Mouse (Mus musculus): ENCODE data around the gene Fam193b.

The Fam193b gene

DNA sequence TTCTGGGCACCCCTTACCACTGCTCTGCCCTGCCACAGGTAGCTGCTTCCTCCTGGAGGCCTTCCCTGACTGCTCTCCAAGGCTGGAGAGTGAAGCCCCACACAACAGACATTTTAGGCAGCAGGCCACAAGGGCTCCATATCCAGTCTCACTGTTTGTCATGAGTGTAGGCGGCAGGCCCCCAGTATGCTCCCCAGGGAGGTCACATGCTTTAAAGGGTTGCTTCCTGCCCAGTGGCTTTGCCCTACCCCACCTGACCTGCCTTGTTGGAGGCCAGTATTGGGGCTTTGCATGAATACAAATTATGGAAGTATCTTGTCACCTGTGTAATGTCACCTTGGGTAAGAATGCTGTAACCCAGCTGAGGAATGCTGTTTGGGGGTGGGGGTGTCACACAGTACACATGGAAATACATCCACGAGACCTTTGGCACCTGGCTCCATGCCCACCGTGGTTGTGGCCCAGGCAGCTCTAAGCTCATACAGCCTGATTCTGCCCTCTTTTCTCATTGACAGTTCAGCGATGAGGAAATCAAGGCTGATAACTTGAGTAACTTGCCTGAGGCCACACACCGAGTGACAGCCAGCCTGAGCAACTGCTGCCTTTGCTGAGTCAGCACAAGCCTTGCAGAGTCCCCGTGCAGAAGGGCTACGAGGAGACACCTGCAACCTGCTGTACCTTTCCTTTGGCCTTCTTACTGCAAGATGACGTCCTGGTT lies 41.6 kb downstream of the Fam193b start, which contains the start of gene Dok3:
TSS of gene Dok3 (minus strand) at position 99 of the 718 bp plus-strand sequence.
- DNase-seq (ENCODE audit: extremely low read depth, low read depth, low spot score): no peak

- no peak for DNase-seq (ENCODE audit: extremely low read depth, low read depth, low spot score)
Measured at GRCm38 (mm10) chr13:55527834-55528772, 42.8 kb downstream of the Fam193b start.

- DNase-seq (ENCODE audit: extremely low read depth, low read depth, low spot score): no peak
Measured at GRCm38 (mm10) chr13:55527212-55527611, 43.7 kb downstream of the Fam193b start.

DNA sequence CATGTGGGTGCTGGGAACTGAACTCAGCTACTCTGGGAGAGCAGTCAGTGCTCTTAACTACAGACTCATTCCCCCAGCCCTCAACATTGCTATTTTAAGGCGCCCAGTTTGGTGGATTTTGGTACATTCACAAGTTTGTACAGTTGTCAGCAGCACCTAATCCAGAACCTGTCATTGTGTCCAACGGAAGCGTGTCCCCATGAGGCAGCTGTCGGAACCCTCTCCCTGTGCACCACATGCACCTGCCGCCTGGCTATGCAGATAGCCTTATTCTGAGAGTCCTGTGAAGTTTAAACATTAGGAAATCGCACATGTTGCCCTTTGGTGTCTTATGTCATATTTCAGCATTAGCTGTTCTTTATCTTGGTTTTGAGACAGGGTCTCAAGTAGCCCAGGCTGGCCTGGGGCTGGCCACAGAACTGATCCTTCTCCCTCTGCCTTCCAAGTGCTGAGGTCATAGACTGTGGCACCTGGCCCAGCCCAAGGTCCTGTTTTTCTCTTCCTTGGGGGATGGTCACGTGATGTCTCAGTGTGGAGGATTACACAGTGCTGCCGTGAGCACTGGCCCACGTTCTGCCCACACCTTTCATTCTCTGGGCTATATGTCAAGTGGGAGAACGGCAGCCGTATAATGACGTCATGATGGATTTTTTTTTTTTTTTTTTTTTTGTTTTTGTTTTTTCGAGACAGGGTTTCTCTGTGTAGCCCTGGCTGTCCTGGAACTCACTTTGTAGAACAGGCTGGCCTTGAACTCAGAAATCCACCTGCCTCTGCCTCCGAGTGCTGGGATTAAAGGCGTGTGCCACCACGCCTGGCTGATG lies 45.0 kb downstream of the Fam193b start:
- DNase-seq (ENCODE audit: extremely low read depth, low read depth, low spot score): peak; percentile 40

DNA sequence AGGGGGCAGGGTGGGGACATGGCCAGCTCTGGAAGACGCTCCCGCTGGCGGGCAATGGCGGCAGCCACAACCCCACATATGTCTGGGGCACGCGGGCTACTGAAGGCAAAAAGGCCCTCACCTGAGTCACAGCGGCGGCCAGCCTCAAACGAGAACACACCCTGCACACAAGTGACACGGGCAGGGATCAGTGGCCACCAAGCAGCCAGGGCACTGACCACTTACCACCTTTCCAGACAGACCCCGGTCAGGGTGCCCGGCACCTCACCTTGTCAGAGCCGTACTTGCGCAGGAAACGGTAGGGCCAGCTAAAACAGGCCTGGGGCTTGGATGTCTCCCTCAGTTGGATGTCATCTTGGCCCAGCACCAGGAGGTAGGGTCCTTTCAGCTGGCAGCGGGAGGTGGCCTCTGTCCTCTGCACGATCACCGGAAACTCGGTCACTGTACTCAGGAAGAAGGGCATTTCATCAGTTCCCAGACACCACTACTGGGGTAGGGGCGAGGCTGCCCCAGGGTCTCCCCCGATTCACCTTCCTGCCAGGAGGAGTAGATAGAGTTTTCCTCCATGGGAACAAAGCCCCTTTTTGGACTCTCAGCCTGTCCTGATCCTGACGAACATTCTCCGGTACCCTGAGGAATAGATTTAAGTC lies 46.8 kb downstream of the Fam193b start:
- no peak for DNase-seq (ENCODE audit: extremely low read depth, low read depth, low spot score)

DNA sequence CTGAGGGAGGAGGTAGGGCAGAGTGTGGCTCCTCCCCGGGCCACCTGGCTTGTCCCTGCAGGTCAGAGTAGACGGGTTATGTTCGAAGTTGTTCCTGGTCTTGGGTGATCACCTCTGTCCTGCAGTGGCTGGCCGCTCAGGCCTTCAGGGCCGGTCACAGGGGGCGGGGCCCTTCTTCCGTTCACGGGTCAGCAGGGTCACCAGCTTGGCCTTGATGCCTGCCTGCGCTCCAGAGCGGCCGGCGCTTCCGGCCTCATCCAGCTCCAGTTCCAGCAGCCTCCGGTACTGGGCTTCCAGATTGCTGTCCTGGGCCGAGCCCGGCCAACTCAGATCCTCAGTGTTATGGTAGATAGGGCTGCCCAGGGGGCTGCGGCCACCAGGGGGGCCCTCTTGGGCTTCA lies 47.6 kb downstream of the Fam193b start:
- no peak for DNase-seq (ENCODE audit: extremely low read depth, low read depth, low spot score)

- DNase-seq (ENCODE audit: extremely low read depth, low read depth, low spot score): peak; percentile 43
Measured at GRCm38 (mm10) chr13:55522730-55523129, 48.2 kb downstream of the Fam193b start.

DNA sequence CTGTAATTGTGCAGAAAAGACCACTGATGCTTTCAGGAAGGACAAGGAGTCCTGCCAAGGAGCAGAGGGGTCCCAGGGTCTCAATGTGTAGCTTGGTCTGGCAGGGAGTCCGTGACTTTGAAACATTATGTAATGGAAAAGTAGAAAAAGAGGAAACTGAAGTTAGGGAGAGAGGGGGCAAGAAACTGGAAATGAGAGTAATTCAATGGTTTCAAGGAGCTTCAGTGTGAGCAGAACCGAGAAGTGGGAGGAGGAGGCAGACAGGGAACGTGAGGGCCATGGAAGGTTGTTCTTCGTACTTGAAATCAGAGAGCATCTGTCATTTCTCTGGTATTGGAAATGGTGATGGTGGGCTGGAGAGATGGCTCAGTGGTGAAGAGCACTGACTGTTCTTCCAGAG lies 51.3 kb downstream of the Fam193b start:
- no peak for DNase-seq (ENCODE audit: extremely low read depth, low read depth, low spot score)

- no peak for DNase-seq (ENCODE audit: extremely low read depth, low read depth, low spot score)
Measured at GRCm38 (mm10) chr13:55516955-55517354, 54.0 kb downstream of the Fam193b start.

GRCm38 (mm10) chr13:55513828-55514227 lies 57.1 kb downstream of the Fam193b start:
- no peak for DNase-seq (ENCODE audit: extremely low read depth, low read depth, low spot score)

GRCm38 (mm10) chr13:55513111-55513748 lies 57.7 kb downstream of the Fam193b start, which contains the start of gene Pdlim7:
Pdlim7 (minus strand) TSS chr13:55513676.
- no peak for DNase-seq (ENCODE audit: extremely low read depth, low read depth, low spot score)

DNA sequence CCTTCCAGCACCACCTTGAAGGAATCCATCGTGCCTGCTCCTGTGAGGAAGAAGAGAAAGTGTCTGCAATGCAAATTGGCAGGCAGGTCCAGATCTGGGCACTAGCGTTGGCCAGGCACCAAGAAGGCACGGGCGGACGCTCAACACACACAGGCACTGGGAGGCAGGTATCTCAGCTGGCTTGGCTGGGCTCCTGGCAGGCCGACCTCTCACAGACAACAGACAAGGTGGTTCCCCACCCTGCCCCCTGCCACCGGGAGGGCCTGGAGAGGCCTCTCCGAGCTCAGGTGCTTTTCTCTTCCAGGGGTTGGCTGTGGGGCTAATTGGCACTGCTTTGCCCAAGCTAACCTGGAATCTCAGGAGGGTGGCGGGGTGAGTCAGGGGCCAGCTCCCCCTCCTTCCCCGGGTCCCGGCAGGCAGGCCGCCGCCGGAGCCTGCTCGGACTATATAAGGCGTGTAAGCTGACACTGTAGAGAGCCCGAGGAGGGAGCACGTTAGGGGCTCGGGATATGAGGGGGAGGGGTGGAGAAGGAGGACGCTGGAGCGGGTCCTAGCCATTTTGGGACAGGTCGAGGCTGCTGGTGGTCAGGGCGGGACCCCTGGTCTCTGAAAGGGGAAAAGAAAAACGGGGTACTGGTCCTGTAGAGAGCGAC lies 58.4 kb downstream of the Fam193b start:
- no peak for DNase-seq (ENCODE audit: extremely low read depth, low read depth, low spot score)

DNA sequence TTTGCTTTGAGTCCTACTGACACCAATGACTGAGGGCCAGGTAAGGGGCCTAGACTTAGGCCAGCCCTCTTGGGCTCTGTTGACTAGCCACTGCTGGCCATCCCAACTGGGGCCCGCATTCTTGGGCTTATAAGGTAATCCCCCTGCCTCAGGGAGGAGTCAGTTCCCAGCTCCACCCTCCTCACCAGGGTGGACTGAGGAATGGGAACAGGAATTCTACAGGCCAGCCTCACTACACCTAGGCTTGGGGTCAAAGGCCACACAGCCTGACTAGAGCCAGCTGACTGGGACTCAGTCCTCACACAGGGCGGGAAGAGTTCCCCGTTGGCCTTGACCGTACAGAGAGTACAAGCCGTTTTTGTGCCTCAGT lies 59.4 kb downstream of the Fam193b start:
- DNase-seq (ENCODE audit: extremely low read depth, low read depth, low spot score): no peak

DNA sequence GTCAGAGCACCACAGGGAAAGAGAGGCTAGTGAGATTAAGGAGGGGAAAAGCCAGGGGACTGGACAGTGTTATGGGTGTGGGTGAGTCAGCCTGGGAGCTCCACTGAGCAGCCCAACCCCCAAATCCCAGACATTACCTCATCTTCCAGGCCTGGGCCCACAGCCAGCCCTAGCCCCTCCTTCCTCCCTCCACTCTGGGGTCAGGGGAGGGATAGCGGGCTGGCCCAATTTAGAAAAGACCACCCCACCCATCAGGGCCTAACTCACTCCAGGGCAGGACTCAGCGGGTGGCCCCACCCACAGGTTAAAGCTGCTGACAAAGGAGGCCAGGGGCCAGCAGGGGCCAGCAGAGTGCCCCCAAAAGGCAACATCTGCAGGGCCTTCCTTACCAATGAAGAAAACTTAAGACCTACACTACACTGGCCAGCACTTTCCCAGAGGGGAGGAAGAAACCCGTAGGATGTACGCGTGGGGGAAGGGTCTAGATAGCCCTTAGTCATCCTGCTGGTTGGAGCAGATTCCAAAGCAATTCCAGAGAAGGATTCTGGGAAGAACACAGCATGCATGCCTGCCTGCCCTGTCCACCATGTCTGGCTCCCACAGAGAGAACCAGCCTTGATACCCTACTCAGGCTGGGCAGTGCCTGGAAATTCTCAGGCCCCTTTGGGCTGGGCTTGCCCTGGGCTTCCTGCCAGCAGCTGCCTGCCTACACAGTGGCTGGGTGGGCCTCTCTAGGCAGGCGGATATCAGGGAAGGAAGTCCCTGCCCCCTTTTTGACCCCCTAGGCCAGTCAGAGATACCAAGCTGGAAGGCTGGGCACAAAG lies 60.0 kb downstream of the Fam193b start:
- no peak for DNase-seq (ENCODE audit: extremely low read depth, low read depth, low spot score)

DNA sequence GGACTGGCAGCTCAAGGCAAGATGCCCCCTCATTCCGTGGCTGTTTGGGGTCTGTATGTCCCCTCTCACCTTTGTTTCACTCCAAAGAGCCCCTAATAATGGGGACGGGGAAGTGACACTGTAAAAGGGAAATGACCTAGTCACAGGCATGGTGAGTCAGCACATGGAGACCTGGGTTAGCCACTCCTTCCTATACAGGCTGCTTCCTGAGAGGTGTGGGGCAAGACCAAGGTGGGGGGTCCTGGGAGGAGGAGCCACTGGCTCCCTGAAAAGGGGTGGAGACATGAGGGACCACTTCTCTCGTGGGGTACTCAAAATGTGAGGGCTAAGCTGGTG lies 60.6 kb downstream of the Fam193b start:
- DNase-seq (ENCODE audit: extremely low read depth, low read depth, low spot score): no peak

DNA sequence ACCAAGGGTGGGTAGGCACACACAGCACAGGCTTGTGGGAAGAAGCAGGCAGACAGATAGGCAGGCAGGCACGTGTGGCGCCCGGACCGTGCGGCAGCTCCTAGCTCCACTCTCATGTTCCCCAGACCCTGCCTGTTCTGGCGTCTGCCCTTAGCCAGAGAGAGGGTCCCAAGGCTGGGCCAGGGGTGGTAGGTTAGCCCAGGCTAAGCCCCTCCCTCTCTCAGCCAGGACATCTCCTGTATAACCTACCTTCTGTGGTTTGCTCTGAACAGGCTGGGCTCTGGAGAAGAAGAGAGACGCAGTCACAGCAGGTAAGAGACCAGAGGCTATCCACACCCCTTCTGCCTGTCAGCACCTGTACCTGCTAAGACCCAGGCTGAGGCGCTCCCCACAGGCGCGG lies 62.4 kb downstream of the Fam193b start:
- DNase-seq (ENCODE audit: extremely low read depth, low read depth, low spot score): no peak

- DNase-seq (ENCODE audit: extremely low read depth, low read depth, low spot score): no peak
Measured at GRCm38 (mm10) chr13:55507877-55508276, 63.0 kb downstream of the Fam193b start.

DNA sequence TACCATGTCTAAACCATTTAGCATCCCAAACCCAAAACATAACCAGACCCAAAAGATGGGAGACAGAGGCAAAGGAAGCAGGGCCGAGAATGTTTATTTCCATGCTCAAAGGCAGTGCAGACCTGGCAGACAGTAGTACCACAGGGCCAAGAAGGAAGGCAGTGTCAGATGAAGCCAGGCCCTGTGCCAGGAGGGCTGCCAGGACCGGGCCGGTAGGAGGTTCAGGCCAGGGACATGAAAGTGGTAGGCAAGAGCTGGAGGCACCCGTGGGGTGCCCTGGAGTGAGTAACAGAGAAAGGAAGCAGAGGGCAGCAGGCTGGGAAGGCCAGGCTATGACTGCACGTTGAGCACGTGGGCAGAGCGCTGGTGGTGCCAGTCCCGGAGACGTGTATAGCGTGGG lies 64.2 kb downstream of the Fam193b start:
- no peak for DNase-seq (ENCODE audit: extremely low read depth, low read depth, low spot score)

DNA sequence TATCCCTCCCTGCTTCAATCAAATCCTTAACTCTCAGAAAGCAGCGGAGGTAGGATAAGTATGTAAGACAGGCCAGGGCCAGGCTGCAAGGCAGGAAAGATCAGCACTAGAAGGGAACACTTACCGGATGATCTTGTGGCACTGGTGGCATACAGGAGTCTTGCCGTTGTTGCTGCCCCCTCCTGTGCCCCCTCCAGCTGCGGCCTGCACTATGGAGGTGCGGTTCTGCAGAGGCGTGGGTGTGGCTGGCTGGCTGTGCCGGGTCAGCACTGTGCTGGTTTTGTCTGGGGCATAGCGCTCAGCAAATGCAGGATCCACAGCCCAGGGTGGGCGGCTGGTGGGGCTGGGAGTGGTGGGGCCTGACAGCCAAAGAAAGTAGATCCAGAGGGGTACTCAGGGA lies 65.1 kb downstream of the Fam193b start:
- DNase-seq (ENCODE audit: extremely low read depth, low read depth, low spot score): no peak
